Mouse (Mus musculus) ES-Bruce4 (cell line): ENCODE data around the gene Ugp2.

Source experiments
- CTCF ChIP-seq: IDR thresholded peaks from one replicate; pipeline ENCODE4 v1.8.1; 2011; ENCODE audit warnings: low read depth, low read length
- EP300 ChIP-seq: IDR thresholded peaks from 2 replicates; pipeline ENCODE4 v1.6.1; 2011; ENCODE audit warnings: low read depth, low read length; ENCODE audit not compliant: insufficient read depth

- TF ChIP-seq EP300 (no peak), CTCF (no peak)
Observed at GRCm38 (mm10) chr11:21343490-21343889, 27.5 kb downstream of the Ugp2 start.
